ENCODE assay signal across 17 mouse cellular contexts in genomic region chr1:91031547-91031946, GRCm38 (mm10). TPM values are rescaled to one million over a fixed set of nuclear protein-coding genes. Genes with fewer than 3 reads are reported as not detected.
A peak's percentile ranks its signal among the peaks of the same experiment; 100 is the strongest.
DNase-seq lines count a peak whose midpoint lies in the region; ATAC-seq and TF ChIP-seq lines count a peak whose summit lies in the region.
"Had no signal": no experiment of that assay in that cellular context is flagged by ENCODE, and none has a peak within 500 bp of the region (broad histone marks: within the 10 kb centered on the region; RNA-seq: fewer than 3 reads in every experiment).

No protein-coding gene starts in this region.

- H3K4me1 ChIP-seq in intestine, embryonic 15.5 days (replicated peaks), result peaks cover 14% of the 10 kb centered on the region
- H3K4me1 ChIP-seq in intestine, postnatal 0 days (replicated peaks; ENCODE audit: control insufficient read depth, insufficient read depth, low read length), result peaks cover 6% of the 10 kb centered on the region
- H3K4me1 ChIP-seq in midbrain, embryonic 11.5 days (ENCODE audit: control insufficient read depth, insufficient read depth, low read length), result no peaks in the 10 kb centered on the region
- H3K4me1 ChIP-seq in midbrain, embryonic 13.5 days (replicated peaks), result no peaks in the 10 kb centered on the region
- peaks cover 59% of the 10 kb centered on the region for H3K4me1 ChIP-seq in heart, embryonic 12.5 days (replicated peaks)
- H3K4me1 ChIP-seq: embryonic facial prominence, embryonic 12.5 days; forebrain, embryonic 10.5 days; midbrain, embryonic 10.5 days had no signal

- peak; percentile 49 for DNase-seq in midbrain, embryonic 11.5 days (ENCODE audit: low spot score, missing footprints)
- DNase-seq in heart, postnatal 4 days, result peak; percentile 60
- DNase-seq in left cerebral cortex, adult 18-20 months (ENCODE audit: low spot score in 2 of 2), result no peak
- DNase-seq in right cerebral cortex, adult 18-20 months, result no peak
- DNase-seq: cerebellum, postnatal 36 days; layer of hippocampus, adult 9-11 months; thymus, adult 18-20 months had no signal

- H3K4me3 ChIP-seq in intestine, embryonic 15.5 days (replicated peaks), result no peak overlapping the region
- no peak overlapping the region for H3K4me3 ChIP-seq in intestine, postnatal 0 days (ENCODE audit: low read depth, low read length)
- H3K4me3 ChIP-seq in midbrain, embryonic 11.5 days (ENCODE audit: low read depth, low read length), result no peak overlapping the region
- no peak overlapping the region for H3K4me3 ChIP-seq in midbrain, embryonic 13.5 days (replicated peaks)
- no peak overlapping the region for H3K4me3 ChIP-seq in heart, embryonic 12.5 days
- H3K4me3 ChIP-seq: embryonic facial prominence, embryonic 12.5 days; forebrain, embryonic 10.5 days; midbrain, embryonic 10.5 days; myocyte had no signal

- H3K36me3 ChIP-seq in intestine, embryonic 15.5 days, result no peaks in the 10 kb centered on the region
- H3K36me3 ChIP-seq in intestine, postnatal 0 days (ENCODE audit: control insufficient read depth, insufficient read depth), result no peaks in the 10 kb centered on the region
- H3K36me3 ChIP-seq in midbrain, embryonic 11.5 days (ENCODE audit: control insufficient read depth, insufficient read depth, low read length), result no peaks in the 10 kb centered on the region
- H3K36me3 ChIP-seq in midbrain, embryonic 13.5 days, result no peaks in the 10 kb centered on the region
- peaks cover 3% of the 10 kb centered on the region for H3K36me3 ChIP-seq in heart, embryonic 12.5 days
- H3K36me3 ChIP-seq: embryonic facial prominence, embryonic 12.5 days; forebrain, embryonic 10.5 days; midbrain, embryonic 10.5 days had no signal

- 62% methylated on average over 4 of the region's 4 CpGs for WGBS in intestine, embryonic 15.5 days
- WGBS in intestine, postnatal 0 days, result 83% methylated on average over 4 of the region's 4 CpGs
- WGBS in midbrain, embryonic 11.5 days, result 90% methylated on average over 4 of the region's 4 CpGs
- WGBS in midbrain, embryonic 13.5 days, result 85% methylated on average over 4 of the region's 4 CpGs
- WGBS in heart, embryonic 12.5 days, result 63% methylated on average over 4 of the region's 4 CpGs

- TF ChIP-seq CTCF in intestine, postnatal 0 days (IDR thresholded peaks at IDR 0.05; ENCODE audit: low read depth), result no peak

- no peak overlapping the region for H3K9ac ChIP-seq in intestine, embryonic 15.5 days
- no peak overlapping the region for H3K9ac ChIP-seq in intestine, postnatal 0 days (ENCODE audit: low read depth, low read length)
- H3K9ac ChIP-seq in midbrain, embryonic 11.5 days (ENCODE audit: low read length), result no peak overlapping the region
- H3K9ac ChIP-seq in midbrain, embryonic 13.5 days (replicated peaks), result no peak overlapping the region
- peak overlapping the region; percentile 58; the same call in 1 of the 2 replicates for H3K9ac ChIP-seq in heart, embryonic 12.5 days
- H3K9ac ChIP-seq: embryonic facial prominence, embryonic 12.5 days had no signal

- no peak overlapping the region for H3K4me2 ChIP-seq in intestine, embryonic 15.5 days (replicated peaks)
- no peak overlapping the region for H3K4me2 ChIP-seq in intestine, postnatal 0 days (replicated peaks; ENCODE audit: low read depth)
- H3K4me2 ChIP-seq in midbrain, embryonic 11.5 days, result no peak overlapping the region
- H3K4me2 ChIP-seq in midbrain, embryonic 13.5 days (replicated peaks), result no peak overlapping the region
- 0 out of 2 replicates have a peak overlapping the region, but pooled peaks have one; percentile 4 for H3K4me2 ChIP-seq in heart, embryonic 12.5 days
- H3K4me2 ChIP-seq: embryonic facial prominence, embryonic 12.5 days had no signal

- peak; percentile 48; the same call in 1 of the 2 replicates for ATAC-seq in intestine, embryonic 15.5 days
- no peak for ATAC-seq in intestine, postnatal 0 days
- ATAC-seq in midbrain, embryonic 11.5 days (ENCODE audit: low FRiP score), result no peak
- ATAC-seq in midbrain, embryonic 13.5 days, result no peak
- no peak for ATAC-seq in heart, embryonic 12.5 days (ENCODE audit: insufficient number of reproducible peaks, low FRiP score)
- ATAC-seq: hindbrain, postnatal 0 days had no signal

- H3K9me3 ChIP-seq in intestine, embryonic 15.5 days, result no peaks in the 10 kb centered on the region
- H3K9me3 ChIP-seq in intestine, postnatal 0 days (ENCODE audit: control insufficient read depth), result no peaks in the 10 kb centered on the region
- no peaks in the 10 kb centered on the region for H3K9me3 ChIP-seq in midbrain, embryonic 11.5 days (ENCODE audit: control insufficient read depth, low read length)
- no peaks in the 10 kb centered on the region for H3K9me3 ChIP-seq in midbrain, embryonic 13.5 days
- peaks cover 2% of the 10 kb centered on the region; the same call in 1 of the 2 replicates for H3K9me3 ChIP-seq in heart, embryonic 12.5 days (replicated peaks)
- H3K9me3 ChIP-seq: embryonic facial prominence, embryonic 12.5 days had no signal

- H3K27ac ChIP-seq in intestine, embryonic 15.5 days, result no peak overlapping the region
- H3K27ac ChIP-seq in intestine, postnatal 0 days (ENCODE audit: low read depth, low read length), result no peak overlapping the region
- H3K27ac ChIP-seq in midbrain, embryonic 11.5 days (ENCODE audit: low read depth, low read length), result no peak overlapping the region
- no peak overlapping the region for H3K27ac ChIP-seq in midbrain, embryonic 13.5 days
- peak overlapping the region; percentile 97 for H3K27ac ChIP-seq in heart, embryonic 12.5 days (ENCODE audit: poor library complexity, severe bottlenecking)
- H3K27ac ChIP-seq: embryonic facial prominence, embryonic 12.5 days; forebrain, embryonic 10.5 days; hindbrain, postnatal 0 days; kidney, postnatal 0 days; midbrain, embryonic 10.5 days had no signal

- H3K27me3 ChIP-seq in intestine, embryonic 15.5 days (replicated peaks), result no peaks in the 10 kb centered on the region
- no peaks in the 10 kb centered on the region for H3K27me3 ChIP-seq in intestine, postnatal 0 days (replicated peaks; ENCODE audit: control insufficient read depth, insufficient read depth, low read length)
- no peaks in the 10 kb centered on the region for H3K27me3 ChIP-seq in midbrain, embryonic 11.5 days (ENCODE audit: control insufficient read depth, insufficient read depth, low read length)
- H3K27me3 ChIP-seq in midbrain, embryonic 13.5 days, result no peaks in the 10 kb centered on the region
- H3K27me3 ChIP-seq in heart, embryonic 12.5 days (replicated peaks), result no peaks in the 10 kb centered on the region
- H3K27me3 ChIP-seq: embryonic facial prominence, embryonic 12.5 days had no signal

RNA-seq across cellular contexts. Expression of gene Lrrfip1, which starts 33.0 kb away (rescaled TPM):
- 58.7 and 63.5 TPM in 2 replicates for polyA plus RNA-seq in intestine, embryonic 15.5 days (2015; fragmentation: Nextera tagmentation; extraction: Ambion mirVana)
- polyA plus RNA-seq in intestine, postnatal 0 days (2015; fragmentation: Nextera tagmentation; extraction: Ambion mirVana), result 79.2 and 85.3 TPM in 2 replicates
- 20.2 and 21.1 TPM in 2 replicates for polyA plus RNA-seq in midbrain, embryonic 11.5 days (2014; fragmentation: Nextera tagmentation; extraction: Ambion mirVana)
- 23.0 and 23.6 TPM in 2 replicates for polyA plus RNA-seq in midbrain, embryonic 13.5 days (2015; fragmentation: Nextera tagmentation; extraction: Ambion mirVana)
- 151 and 161 TPM in 2 replicates for polyA plus RNA-seq in heart, embryonic 12.5 days (2016; fragmentation: Nextera tagmentation; extraction: Ambion mirVana)
- total RNA-seq in heart, postnatal 4 days (2021), result 100 to 1,000 TPM; 214 to 233 TPM
- 10 to 100 TPM; 71.0 to 74.6 TPM for total RNA-seq in left cerebral cortex, adult 18-20 months (2021)

Comparison
In these comparisons a context has a peak if more than half of its experiments do, and no peak if none do; other contexts are left out.
1. DNase-seq: peak in midbrain, embryonic 11.5 days (single experiment) and heart, postnatal 4 days (single experiment); none in left cerebral cortex, adult 18-20 months (0 of 2) and right cerebral cortex, adult 18-20 months (single experiment).